Mouse (Mus musculus): ENCODE results near the gene Crybg2. TPM values are rescaled to one million over a fixed set of nuclear protein-coding genes. Genes with fewer than 3 reads are reported as not detected.

The Crybg2 gene
- polyA plus RNA-seq, 1 experiment from 2014 or later: 7.3 TPM

GRCm38 (mm10) chr4:134096120-134096519 is 35.5 kb downstream of the Crybg2 start:
- Histone ChIP-seq H3K27me3 (ENCODE audit: control insufficient read depth, insufficient read depth, low read length) (no peaks in the 10 kb centered on the region), H3K27ac (ENCODE audit: low read length) (no peak overlapping the region), H3K4me2 (replicated peaks; ENCODE audit: low read depth, low read length) (no peak overlapping the region), H3K36me3 (ENCODE audit: control insufficient read depth, insufficient read depth, low read length) (no peaks in the 10 kb centered on the region), H3K4me3 (ENCODE audit: low read depth, low read length) (no peak overlapping the region), H3K4me1 (ENCODE audit: control insufficient read depth, insufficient read depth, low read length) (no peaks in the 10 kb centered on the region), H3K9ac (replicated peaks; ENCODE audit: low read depth, low read length) (no peak overlapping the region), H3K9me3 (ENCODE audit: control insufficient read depth, low read depth, low read length) (no peaks in the 10 kb centered on the region)
- whole genome bisulfite sequencing: 87% methylated on average over 3 of the region's 3 CpGs
- ATAC-seq (ENCODE audit: insufficient number of reproducible peaks, insufficient read depth, low FRiP score, low read depth): no peak

- H3K27me3 ChIP-seq (ENCODE audit: control insufficient read depth, insufficient read depth, low read length): no peaks in the 10 kb centered on the region
- H3K4me3 ChIP-seq (ENCODE audit: low read depth, low read length): no peak overlapping the region
- no peak overlapping the region for H3K27ac ChIP-seq (ENCODE audit: low read length)
- ATAC-seq (ENCODE audit: insufficient number of reproducible peaks, insufficient read depth, low FRiP score, low read depth): no peak
- 76% methylated on average over 5 of the region's 5 CpGs for WGBS
- H3K4me2 ChIP-seq (replicated peaks; ENCODE audit: low read depth, low read length): no peak overlapping the region
- H3K4me1 ChIP-seq (ENCODE audit: control insufficient read depth, insufficient read depth, low read length): no peaks in the 10 kb centered on the region
- no peak overlapping the region for H3K9ac ChIP-seq (replicated peaks; ENCODE audit: low read depth, low read length)
- H3K36me3 ChIP-seq (ENCODE audit: control insufficient read depth, insufficient read depth, low read length): no peaks in the 10 kb centered on the region
- no peaks in the 10 kb centered on the region for H3K9me3 ChIP-seq (ENCODE audit: control insufficient read depth, low read depth, low read length)
These were observed 36.5 kb downstream of the Crybg2 start for GRCm38 (mm10) chr4:134097015-134097608.

- Histone ChIP-seq H3K36me3 (ENCODE audit: control insufficient read depth, insufficient read depth, low read length) (no peaks in the 10 kb centered on the region), H3K4me1 (ENCODE audit: control insufficient read depth, insufficient read depth, low read length) (0 out of 2 replicates have a peak, but pooled peaks cover 3% of the 10 kb centered on the region), H3K4me3 (ENCODE audit: low read depth, low read length) (no peak overlapping the region), H3K4me2 (replicated peaks; ENCODE audit: low read depth, low read length) (no peak overlapping the region), H3K27ac (ENCODE audit: low read length) (no peak overlapping the region), H3K27me3 (ENCODE audit: control insufficient read depth, insufficient read depth, low read length) (no peaks in the 10 kb centered on the region), H3K9ac (replicated peaks; ENCODE audit: low read depth, low read length) (no peak overlapping the region), H3K9me3 (ENCODE audit: control insufficient read depth, low read depth, low read length) (no peaks in the 10 kb centered on the region)
- WGBS: 47% methylated on average over 8 of the region's 8 CpGs
- ATAC-seq (ENCODE audit: insufficient number of reproducible peaks, insufficient read depth, low FRiP score, low read depth): no peak
These were observed 38.0 kb downstream of the Crybg2 start for GRCm38 (mm10) chr4:134098628-134099027.

- H3K27me3 ChIP-seq (ENCODE audit: control insufficient read depth, insufficient read depth, low read length): no peaks in the 10 kb centered on the region
- no peak for ATAC-seq (ENCODE audit: insufficient number of reproducible peaks, insufficient read depth, low FRiP score, low read depth)
- 79% methylated on average over 4 of the region's 4 CpGs for WGBS
- H3K4me2 ChIP-seq (replicated peaks; ENCODE audit: low read depth, low read length): no peak overlapping the region
- H3K4me3 ChIP-seq (ENCODE audit: low read depth, low read length): no peak overlapping the region
- no peak overlapping the region for H3K27ac ChIP-seq (ENCODE audit: low read length)
- H3K9ac ChIP-seq (replicated peaks; ENCODE audit: low read depth, low read length): no peak overlapping the region
- no peaks in the 10 kb centered on the region for H3K36me3 ChIP-seq (ENCODE audit: control insufficient read depth, insufficient read depth, low read length)
- no peaks in the 10 kb centered on the region for H3K9me3 ChIP-seq (ENCODE audit: control insufficient read depth, low read depth, low read length)
- H3K4me1 ChIP-seq (ENCODE audit: control insufficient read depth, insufficient read depth, low read length): 0 out of 2 replicates have a peak, but pooled peaks cover 3% of the 10 kb centered on the region
These were observed 39.6 kb downstream of the Crybg2 start for GRCm38 (mm10) chr4:134100245-134100644.

GRCm38 (mm10) chr4:134101979-134102741 is 41.5 kb downstream of the Crybg2 start, which contains the start of gene Ubxn11:
Gene Ubxn11 (plus strand): TSS chr4:134102570.
- peak within 1 kb of the TSS; percentile 38 for H3K9ac ChIP-seq (replicated peaks; ENCODE audit: low read depth, low read length)
- WGBS: 18% methylated on average over 34 of the region's 34 CpGs
- H3K4me2 ChIP-seq (replicated peaks; ENCODE audit: low read depth, low read length): peak within 1 kb of the TSS; percentile 68
- 0 out of 2 replicates have a peak within 1 kb of the TSS, but pooled peaks have one; percentile 10 for H3K27ac ChIP-seq (ENCODE audit: low read length)
- H3K4me1 ChIP-seq (ENCODE audit: control insufficient read depth, insufficient read depth, low read length): 0 out of 2 replicates have a peak, but pooled peaks cover 3% of the 10 kb centered on the region
- peak within 1 kb of the TSS; percentile 81 for H3K4me3 ChIP-seq (ENCODE audit: low read depth, low read length)
- peak; percentile 96 for ATAC-seq (ENCODE audit: insufficient number of reproducible peaks, insufficient read depth, low FRiP score, low read depth)
- no peaks in the 10 kb centered on the region for H3K9me3 ChIP-seq (ENCODE audit: control insufficient read depth, low read depth, low read length)
- H3K27me3 ChIP-seq (ENCODE audit: control insufficient read depth, insufficient read depth, low read length): no peaks in the 10 kb centered on the region
- H3K36me3 ChIP-seq (ENCODE audit: control insufficient read depth, insufficient read depth, low read length): no peaks in the 10 kb centered on the region

- Histone ChIP-seq H3K9me3 (ENCODE audit: control insufficient read depth, low read depth, low read length) (no peaks in the 10 kb centered on the region), H3K4me1 (ENCODE audit: control insufficient read depth, insufficient read depth, low read length) (0 out of 2 replicates have a peak, but pooled peaks cover 3% of the 10 kb centered on the region), H3K4me3 (ENCODE audit: low read depth, low read length) (peak overlapping the region; percentile 81), H3K4me2 (replicated peaks; ENCODE audit: low read depth, low read length) (peak overlapping the region; percentile 68), H3K27me3 (ENCODE audit: control insufficient read depth, insufficient read depth, low read length) (no peaks in the 10 kb centered on the region), H3K36me3 (ENCODE audit: control insufficient read depth, insufficient read depth, low read length) (no peaks in the 10 kb centered on the region), H3K9ac (replicated peaks; ENCODE audit: low read depth, low read length) (peak overlapping the region; percentile 38), H3K27ac (ENCODE audit: low read length) (0 out of 2 replicates have a peak overlapping the region, but pooled peaks have one; percentile 10)
- no peak for ATAC-seq (ENCODE audit: insufficient number of reproducible peaks, insufficient read depth, low FRiP score, low read depth)
- WGBS: 5% methylated on average over 21 of the region's 21 CpGs
These were observed 42.1 kb downstream of the Crybg2 start for GRCm38 (mm10) chr4:134102742-134103119.

GRCm38 (mm10) chr4:134106105-134106504 is 45.5 kb downstream of the Crybg2 start:
- no peak overlapping the region for H3K27ac ChIP-seq (ENCODE audit: low read length)
- H3K4me3 ChIP-seq (ENCODE audit: low read depth, low read length): no peak overlapping the region
- H3K36me3 ChIP-seq (ENCODE audit: control insufficient read depth, insufficient read depth, low read length): no peaks in the 10 kb centered on the region
- 69% methylated on average over 7 of the region's 7 CpGs for whole genome bisulfite sequencing
- no peaks in the 10 kb centered on the region for H3K9me3 ChIP-seq (ENCODE audit: control insufficient read depth, low read depth, low read length)
- no peak overlapping the region for H3K9ac ChIP-seq (replicated peaks; ENCODE audit: low read depth, low read length)
- ATAC-seq (ENCODE audit: insufficient number of reproducible peaks, insufficient read depth, low FRiP score, low read depth): no peak
- 0 out of 2 replicates have a peak, but pooled peaks cover 3% of the 10 kb centered on the region for H3K4me1 ChIP-seq (ENCODE audit: control insufficient read depth, insufficient read depth, low read length)
- no peak overlapping the region for H3K4me2 ChIP-seq (replicated peaks; ENCODE audit: low read depth, low read length)
- H3K27me3 ChIP-seq (ENCODE audit: control insufficient read depth, insufficient read depth, low read length): no peaks in the 10 kb centered on the region

- Histone ChIP-seq H3K27ac (ENCODE audit: low read length) (no peak overlapping the region), H3K9ac (replicated peaks; ENCODE audit: low read depth, low read length) (no peak overlapping the region), H3K4me3 (ENCODE audit: low read depth, low read length) (no peak overlapping the region), H3K27me3 (ENCODE audit: control insufficient read depth, insufficient read depth, low read length) (no peaks in the 10 kb centered on the region), H3K4me2 (replicated peaks; ENCODE audit: low read depth, low read length) (no peak overlapping the region), H3K9me3 (ENCODE audit: control insufficient read depth, low read depth, low read length) (no peaks in the 10 kb centered on the region), H3K4me1 (ENCODE audit: control insufficient read depth, insufficient read depth, low read length) (0 out of 2 replicates have a peak, but pooled peaks cover 3% of the 10 kb centered on the region), H3K36me3 (ENCODE audit: control insufficient read depth, insufficient read depth, low read length) (no peaks in the 10 kb centered on the region)
- no peak for ATAC-seq (ENCODE audit: insufficient number of reproducible peaks, insufficient read depth, low FRiP score, low read depth)
- WGBS: 86% methylated on average over 7 of the region's 7 CpGs
These were observed 47.1 kb downstream of the Crybg2 start for GRCm38 (mm10) chr4:134107730-134108129.
